Mouse (Mus musculus): ENCODE data around the gene Defb13. TPM values are rescaled to one million over a fixed set of nuclear protein-coding genes. Genes with fewer than 3 reads are reported as not detected.

The Defb13 gene
- not detected for polyA plus RNA-seq (2014; fragmentation: Illumina TruSeq; extraction: RNeasy Lipid Tissue Mini Kit (QIAGEN cat#74804); ENCODE audit: low read depth, low replicate concordance)

DNA sequence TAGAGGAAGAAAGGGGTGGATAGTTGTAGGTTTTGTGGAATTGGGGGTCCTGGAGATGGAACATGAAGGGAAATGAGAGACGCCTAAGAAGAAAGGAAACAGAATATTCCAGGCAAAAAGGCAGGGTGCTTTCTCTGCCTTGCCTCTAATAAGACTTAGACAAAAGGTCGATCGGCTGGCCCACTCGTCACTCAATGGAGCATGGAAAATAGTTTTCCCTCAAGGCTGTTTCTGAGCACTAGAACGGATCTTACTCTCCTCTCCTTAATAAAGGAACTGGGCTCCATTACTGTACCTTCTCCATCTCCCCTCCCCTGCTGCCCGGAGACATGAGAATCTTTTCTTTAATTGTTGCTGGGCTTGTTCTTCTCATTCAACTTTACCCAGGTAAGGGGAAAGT, at the start of gene Defb13:
Defb13 (plus strand) TSS at position 301 of the 400 bp plus-strand sequence.

DNA sequence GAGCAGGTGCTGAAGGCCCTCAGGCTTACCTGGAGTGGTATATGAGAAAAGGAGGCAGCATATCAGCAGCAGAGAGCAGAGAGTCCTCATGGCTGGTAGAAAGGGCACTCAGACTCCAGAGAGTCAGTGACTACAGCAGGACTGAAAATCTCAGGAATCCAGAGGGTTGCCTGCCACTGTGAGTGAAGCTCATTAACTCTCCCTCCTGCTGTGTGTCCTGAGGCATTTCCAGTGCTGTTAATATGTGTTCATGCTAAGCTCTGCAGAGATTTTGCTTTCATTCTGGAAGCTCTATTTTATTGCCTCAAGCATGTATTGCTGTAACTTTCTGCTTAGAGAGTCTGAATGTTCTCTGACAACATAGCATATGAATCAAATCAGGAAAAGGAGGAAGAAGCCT, 40.3 kb upstream of the Defb13 start, which contains the start of gene Defb11:
Defb11 (minus strand) TSS at position 123 of the 400 bp plus-strand sequence.

DNA sequence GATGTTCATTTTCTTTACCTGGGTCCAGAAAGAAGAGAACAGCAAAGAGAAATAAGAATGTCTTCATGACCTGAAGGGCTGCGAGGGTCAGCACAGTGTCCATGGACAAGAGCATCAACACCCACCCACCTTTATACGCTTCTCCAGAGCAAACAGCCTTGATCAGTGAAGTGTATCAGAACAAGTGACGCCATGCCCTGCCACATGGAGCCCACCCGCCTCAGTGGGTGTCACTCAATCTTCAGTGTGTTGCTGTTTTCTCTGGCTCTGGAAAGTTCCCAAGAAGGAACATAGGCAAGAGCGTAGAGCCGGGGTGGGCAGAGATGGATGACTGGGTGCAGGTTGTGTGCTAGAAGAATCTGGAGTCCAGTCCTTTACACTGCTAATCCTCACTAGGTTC, 14.0 kb upstream of the Defb13 start, which contains the start of gene Defb15:
Defb15 (minus strand) TSS at position 101 of the 400 bp plus-strand sequence.

DNA sequence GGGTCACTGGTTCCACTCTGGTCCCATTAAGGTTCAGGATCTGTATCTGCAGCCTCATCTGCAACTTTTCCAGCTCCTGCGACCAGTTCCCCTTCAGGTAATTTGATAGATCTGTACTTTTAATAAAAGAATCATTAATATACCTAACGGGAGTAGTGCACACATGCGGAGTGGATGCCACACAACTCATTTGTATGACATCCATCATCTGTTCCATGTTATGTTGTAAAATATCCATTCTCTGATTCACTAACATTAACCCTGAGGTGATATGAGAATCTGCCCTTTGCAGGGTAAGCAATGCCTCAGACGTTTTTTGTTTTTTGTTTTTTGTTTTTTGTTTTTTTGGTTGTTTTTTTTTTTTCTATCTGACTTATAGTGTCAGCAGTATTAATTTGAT, 8.5 kb upstream of the Defb13 start, which contains the start of gene Defb35:
Defb35 (plus strand) TSS at position 301 of the 400 bp plus-strand sequence.

DNA sequence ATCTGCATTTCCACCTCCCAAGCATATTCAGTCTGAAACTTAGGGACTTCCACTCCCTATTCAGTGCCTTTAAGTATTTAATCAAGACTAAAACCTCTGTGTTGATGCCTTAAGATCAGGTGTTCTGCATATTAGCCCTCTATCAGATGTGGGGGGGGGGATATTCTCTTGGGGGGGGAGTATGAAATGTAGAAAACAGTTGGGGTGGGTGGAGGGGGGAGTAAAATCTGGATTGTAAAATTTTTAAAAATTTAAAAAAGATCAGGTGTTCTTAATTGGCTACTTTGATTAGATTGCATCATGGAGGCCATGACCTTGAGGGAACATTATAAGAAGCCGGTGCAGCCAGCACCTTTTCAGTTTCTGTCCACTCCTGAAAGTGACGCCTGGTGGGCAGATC, 11.9 kb downstream of the Defb13 start, which contains the start of gene Fam90a1a:
Fam90a1a (plus strand) TSS at position 301 of the 400 bp plus-strand sequence.

DNA sequence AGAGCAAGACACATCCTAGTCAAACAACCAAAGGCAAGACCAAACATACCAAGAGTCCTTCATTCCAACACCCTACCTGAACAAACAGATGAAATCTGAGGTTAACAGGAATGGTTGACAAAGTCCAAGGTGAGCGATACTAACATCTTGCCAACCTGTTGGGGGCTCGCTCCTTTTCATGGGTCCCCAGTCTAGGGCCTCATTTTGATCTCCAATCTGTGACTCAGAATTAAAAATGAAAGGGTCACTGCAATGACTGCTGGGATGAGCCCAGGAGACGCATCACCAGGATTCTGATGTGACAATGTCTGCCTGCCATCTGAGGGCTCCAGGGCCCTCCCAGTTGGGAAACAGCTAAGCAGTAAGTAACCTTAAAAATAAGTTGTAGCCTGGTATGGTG, 22.9 kb downstream of the Defb13 start, which contains the start of gene Ccdc70:
Ccdc70 (plus strand) TSS at position 301 of the 400 bp plus-strand sequence.

Other genes starting within 250 kb of the Defb13 start
- not detected for gene AY761184, start 243.1 kb upstream of the Defb13 start, polyA plus RNA-seq (2014; fragmentation: Illumina TruSeq; extraction: RNeasy Lipid Tissue Mini Kit (QIAGEN cat#74804); ENCODE audit: low read depth, low replicate concordance)
- gene Defa24, start 212.3 kb upstream of the Defb13 start, polyA plus RNA-seq (2014; fragmentation: Illumina TruSeq; extraction: RNeasy Lipid Tissue Mini Kit (QIAGEN cat#74804); ENCODE audit: low read depth, low replicate concordance): not detected
- not detected for gene Defb50, start 123.2 kb upstream of the Defb13 start, polyA plus RNA-seq (2014; fragmentation: Illumina TruSeq; extraction: RNeasy Lipid Tissue Mini Kit (QIAGEN cat#74804); ENCODE audit: low read depth, low replicate concordance)
- not detected for gene Defb2, start 106.8 kb upstream of the Defb13 start, polyA plus RNA-seq (2014; fragmentation: Illumina TruSeq; extraction: RNeasy Lipid Tissue Mini Kit (QIAGEN cat#74804); ENCODE audit: low read depth, low replicate concordance)
- gene Defb10, start 87.9 kb upstream of the Defb13 start, polyA plus RNA-seq (2014; fragmentation: Illumina TruSeq; extraction: RNeasy Lipid Tissue Mini Kit (QIAGEN cat#74804); ENCODE audit: low read depth, low replicate concordance): not detected
- gene Defb9, start 61.3 kb upstream of the Defb13 start, polyA plus RNA-seq (2014; fragmentation: Illumina TruSeq; extraction: RNeasy Lipid Tissue Mini Kit (QIAGEN cat#74804); ENCODE audit: low read depth, low replicate concordance): not detected
- 9.1 TPM for gene Defb11, start 40.4 kb upstream of the Defb13 start, polyA plus RNA-seq (2014; fragmentation: Illumina TruSeq; extraction: RNeasy Lipid Tissue Mini Kit (QIAGEN cat#74804); ENCODE audit: low read depth, low replicate concordance)
- gene Defb15, start 14.1 kb upstream of the Defb13 start, polyA plus RNA-seq (2014; fragmentation: Illumina TruSeq; extraction: RNeasy Lipid Tissue Mini Kit (QIAGEN cat#74804); ENCODE audit: low read depth, low replicate concordance): not detected
- not detected for gene Defb35, start 8.4 kb upstream of the Defb13 start, polyA plus RNA-seq (2014; fragmentation: Illumina TruSeq; extraction: RNeasy Lipid Tissue Mini Kit (QIAGEN cat#74804); ENCODE audit: low read depth, low replicate concordance)
- not detected for gene Fam90a1a, start 12.0 kb downstream of the Defb13 start, polyA plus RNA-seq (2014; fragmentation: Illumina TruSeq; extraction: RNeasy Lipid Tissue Mini Kit (QIAGEN cat#74804); ENCODE audit: low read depth, low replicate concordance)
- not detected for gene Ccdc70, start 23.0 kb downstream of the Defb13 start, polyA plus RNA-seq (2014; fragmentation: Illumina TruSeq; extraction: RNeasy Lipid Tissue Mini Kit (QIAGEN cat#74804); ENCODE audit: low read depth, low replicate concordance)
- gene Atp7b, start 113.5 kb downstream of the Defb13 start, polyA plus RNA-seq (2014; fragmentation: Illumina TruSeq; extraction: RNeasy Lipid Tissue Mini Kit (QIAGEN cat#74804); ENCODE audit: low read depth, low replicate concordance): 0.36 TPM
- gene Alg11, start 114.0 kb downstream of the Defb13 start, polyA plus RNA-seq (2014; fragmentation: Illumina TruSeq; extraction: RNeasy Lipid Tissue Mini Kit (QIAGEN cat#74804); ENCODE audit: low read depth, low replicate concordance): 26.7 TPM
- 4.3 TPM for gene Nek5, start 178.3 kb downstream of the Defb13 start, polyA plus RNA-seq (2014; fragmentation: Illumina TruSeq; extraction: RNeasy Lipid Tissue Mini Kit (QIAGEN cat#74804); ENCODE audit: low read depth, low replicate concordance)
- 2.2 TPM for gene Nek3, start 219.7 kb downstream of the Defb13 start, polyA plus RNA-seq (2014; fragmentation: Illumina TruSeq; extraction: RNeasy Lipid Tissue Mini Kit (QIAGEN cat#74804); ENCODE audit: low read depth, low replicate concordance)
- 0.65 TPM for gene Ckap2, start 239.1 kb downstream of the Defb13 start, polyA plus RNA-seq (2014; fragmentation: Illumina TruSeq; extraction: RNeasy Lipid Tissue Mini Kit (QIAGEN cat#74804); ENCODE audit: low read depth, low replicate concordance)
- 46.7 TPM for gene Vps36, start 246.0 kb downstream of the Defb13 start, polyA plus RNA-seq (2014; fragmentation: Illumina TruSeq; extraction: RNeasy Lipid Tissue Mini Kit (QIAGEN cat#74804); ENCODE audit: low read depth, low replicate concordance)

Measured in kidney, adult 10 weeks (tissue).